Mouse (Mus musculus) forebrain, embryonic 11.5 days (tissue): ENCODE measurements at regions not wholly inside any gene's neighbourhood (a gene's known extent, or its start where the extent isn't known, plus 50 kb on each side); places are given as distances from the start of the nearest gene placed in this dataset.
"Not testable (repeated sequence)": the region's sequence is repeated elsewhere in the genome, so short reads cannot be mapped to it uniquely, and the experiment has no call there.

ENCODE experiments used
- ATAC-seq: fragments of 200-750 bp; cut with Nextera tagmentation; replicated peaks from 2 replicates; pipeline ENCODE4 v1.8.0; 2017; ENCODE audit warnings: moderate TSS enrichment; ENCODE audit not compliant: low FRiP score
- DNase-seq: peaks from one replicate; pipeline ENCODE4 v3.0.0-alpha.2; 2017; ENCODE audit warnings: low spot score
- H3K27ac ChIP-seq: fragments of 300-500 bp; sonication (generic); 2 replicates; pipeline ENCODE4 v1.5.1; 2014; ENCODE audit warnings: low read depth, low read length
- H3K27me3 ChIP-seq: fragments of 300-500 bp; sonication (generic); 2 replicates; pipeline ENCODE4 v1.6.1; 2014; ENCODE audit warnings: mild to moderate bottlenecking, low read length, mixed read lengths; ENCODE audit not compliant: control insufficient read depth, insufficient read depth
- H3K36me3 ChIP-seq: fragments of 300-500 bp; sonication (generic); 2 replicates; pipeline ENCODE4 v1.6.1; 2014; ENCODE audit warnings: mild to moderate bottlenecking, low read length, moderate library complexity, mixed read lengths; ENCODE audit not compliant: control insufficient read depth, insufficient read depth
- H3K4me1 ChIP-seq: fragments of 300-500 bp; sonication (generic); replicated peaks from 2 replicates; pipeline ENCODE4 v1.6.1; 2014; ENCODE audit warnings: low read length, mixed read lengths; ENCODE audit not compliant: control insufficient read depth, insufficient read depth
- H3K4me2 ChIP-seq: fragments of 300-500 bp; sonication (generic); 2 replicates; pipeline ENCODE4 v1.6.1; 2014; ENCODE audit warnings: low read depth, mild to moderate bottlenecking, low read length, moderate library complexity, mixed read lengths; ENCODE audit not compliant: severe bottlenecking
- H3K4me3 ChIP-seq: fragments of 300-500 bp; sonication (generic); 2 replicates; pipeline ENCODE4 v1.5.1; 2014; ENCODE audit warnings: low read depth, low read length
- H3K9ac ChIP-seq: fragments of 300-500 bp; sonication (generic); 2 replicates; pipeline ENCODE4 v1.6.1; 2014; ENCODE audit warnings: low read length
- H3K9me3 ChIP-seq: fragments of 300-500 bp; sonication (generic); 2 replicates; pipeline ENCODE4 v1.6.1; 2016; ENCODE audit warnings: low read length, mixed read lengths; ENCODE audit not compliant: control insufficient read depth
- WGBS: fragments of 180-500 bp; shearing (Covaris S2); extraction: QIAGEN DNeasy Blood & Tissue Kit; methylation state at CpG from one replicate; pipeline ENCODE4 v1.1.7; 2014; 5-methylcytosine and 5-hydroxymethylcytosine counted together

DNA sequence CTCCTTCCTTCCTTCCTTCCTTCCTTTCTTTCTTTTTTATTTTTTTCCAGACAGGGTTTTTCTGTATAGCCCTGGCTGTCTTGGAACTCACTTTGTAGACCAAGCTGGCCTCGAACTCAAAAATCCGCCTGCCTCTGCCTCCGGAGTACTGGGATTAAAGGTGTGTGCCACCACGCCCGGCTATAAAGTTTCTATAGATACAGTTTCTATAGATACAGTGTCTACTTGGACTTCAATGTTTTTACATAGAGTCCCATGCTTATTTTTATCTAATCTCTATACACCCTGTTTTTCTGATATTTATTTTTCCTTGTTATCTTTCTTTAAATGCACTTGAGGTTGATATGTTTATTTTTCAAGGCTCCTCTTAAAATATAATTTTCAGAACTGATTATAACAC is 364.0 kb downstream of the Sfmbt2 start:
- peaks cover 12% of the 10 kb centered on the region for H3K27me3 ChIP-seq

DNA sequence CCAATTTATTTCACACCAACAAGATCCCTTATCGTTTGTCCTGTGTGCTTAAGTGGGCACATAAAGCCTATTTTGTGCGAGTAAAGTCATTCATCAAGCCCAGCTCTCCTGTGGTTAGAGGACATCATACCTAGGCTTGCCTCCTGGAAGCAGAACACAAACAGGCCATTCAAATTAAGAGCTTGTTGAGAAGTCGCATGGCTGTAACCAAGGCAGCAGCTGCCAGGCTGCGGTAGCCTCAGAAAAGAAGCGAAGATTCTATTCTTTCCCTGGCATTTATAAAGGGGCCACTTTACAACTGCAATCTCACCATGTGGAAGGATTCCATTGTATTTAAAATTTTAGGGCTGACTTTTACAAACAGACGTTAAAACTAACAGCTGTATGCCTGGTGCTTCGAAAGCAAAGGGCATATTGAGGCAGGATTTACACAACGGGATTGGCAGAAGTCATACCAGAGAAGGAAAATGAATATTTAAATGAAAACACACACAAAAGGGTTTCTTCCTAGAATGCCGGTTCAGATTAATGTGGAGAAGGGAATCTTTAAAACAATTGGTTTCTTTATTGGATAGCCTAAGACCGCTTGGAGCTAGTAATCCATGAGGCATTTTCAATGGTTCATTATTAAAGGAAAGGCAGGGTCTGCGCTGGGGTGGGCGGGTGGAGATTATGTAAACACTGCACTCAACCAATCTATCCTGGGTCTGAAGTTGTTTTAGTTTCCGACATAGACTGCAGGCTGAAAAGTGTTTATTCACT is 366.6 kb downstream of the Sfmbt2 start:
- Histone ChIP-seq H3K27ac (no peak overlapping the region), H3K4me3 (peak overlapping the region; percentile 1; the same call in 1 of the 2 replicates)
- WGBS: 10% methylated on average over 13 of the region's 13 CpGs

More for the DNA sequence above, 364.0 kb downstream of the Sfmbt2 start:
- 95% methylated on average over 5 of the region's 5 CpGs for WGBS
- not testable (repeated sequence) for H3K4me3 ChIP-seq, ATAC-seq, H3K27ac ChIP-seq, H3K4me2 ChIP-seq, H3K4me1 ChIP-seq, H3K9me3 ChIP-seq, H3K9ac ChIP-seq, H3K36me3 ChIP-seq, DNase-seq

DNA sequence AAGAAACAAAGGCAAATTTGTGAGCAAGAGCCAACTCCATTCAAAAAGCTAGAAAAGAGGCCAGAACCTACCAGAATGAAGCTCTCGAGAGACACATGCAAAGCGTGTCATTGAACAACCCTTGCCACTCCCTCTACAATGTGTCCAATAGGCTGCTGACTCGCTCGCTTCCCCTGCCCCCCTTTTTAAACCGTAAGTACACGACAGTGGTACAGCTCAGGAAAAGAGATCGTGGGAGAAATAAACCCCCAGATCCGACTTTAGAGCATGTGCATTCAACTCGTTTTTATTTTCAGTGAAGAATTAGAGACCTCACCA is 367.1 kb downstream of the Sfmbt2 start:
- Histone ChIP-seq H3K4me1 (no peaks in the 10 kb centered on the region; the same call in 1 of the 2 replicates), H3K36me3 (no peaks in the 10 kb centered on the region), H3K4me2 (peak overlapping the region; percentile 32; the same call in 1 of the 2 replicates), H3K27me3 (peaks cover 15% of the 10 kb centered on the region), H3K9ac (no peak overlapping the region), H3K9me3 (no peaks in the 10 kb centered on the region), H3K27ac (no peak overlapping the region), H3K4me3 (peak overlapping the region; percentile 1; the same call in 1 of the 2 replicates)
- ATAC-seq (peak; percentile 84), DNase-seq (no peak)
- 29% methylated on average over 9 of the region's 9 CpGs for WGBS

More for the DNA sequence above, 366.6 kb downstream of the Sfmbt2 start:
- Histone ChIP-seq H3K4me1 (no peaks in the 10 kb centered on the region; the same call in 1 of the 2 replicates), H3K4me2 (peak overlapping the region; percentile 32; the same call in 1 of the 2 replicates), H3K36me3 (no peaks in the 10 kb centered on the region), H3K27me3 (peaks cover 15% of the 10 kb centered on the region), H3K9ac (no peak overlapping the region), H3K9me3 (no peaks in the 10 kb centered on the region)
- peak; percentile 54 for DNase-seq
- peak; percentile 87 for ATAC-seq

DNA sequence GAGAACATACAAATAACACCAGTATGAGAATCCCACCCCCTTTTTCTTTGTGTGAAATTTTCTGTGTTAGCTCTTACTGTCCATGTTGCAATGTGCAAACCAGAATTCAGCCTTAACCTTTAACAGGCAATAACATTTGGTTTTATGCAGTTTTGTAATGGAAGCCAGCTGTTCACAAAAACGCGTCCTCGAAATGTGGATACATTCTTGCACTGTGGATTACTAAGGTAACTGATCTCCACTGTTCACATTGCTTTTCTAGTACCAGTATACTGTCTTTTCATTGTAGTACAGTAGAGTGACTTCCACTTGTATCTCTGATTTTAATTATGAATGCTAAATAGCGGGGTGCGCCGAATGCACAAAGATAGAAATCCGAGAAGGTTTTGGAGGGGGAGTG is 374.8 kb downstream of the Sfmbt2 start:
- no peaks in the 10 kb centered on the region for H3K9me3 ChIP-seq
- H3K36me3 ChIP-seq: no peaks in the 10 kb centered on the region
- no peak overlapping the region for H3K9ac ChIP-seq
- WGBS: 87% methylated on average over 7 of the region's 7 CpGs
- ATAC-seq (no peak), DNase-seq (no peak)
- H3K4me3 ChIP-seq: no peak overlapping the region
- no peak overlapping the region for H3K27ac ChIP-seq
- no peaks in the 10 kb centered on the region for H3K27me3 ChIP-seq
- H3K4me1 ChIP-seq: no peaks in the 10 kb centered on the region
- H3K4me2 ChIP-seq: no peak overlapping the region

DNA sequence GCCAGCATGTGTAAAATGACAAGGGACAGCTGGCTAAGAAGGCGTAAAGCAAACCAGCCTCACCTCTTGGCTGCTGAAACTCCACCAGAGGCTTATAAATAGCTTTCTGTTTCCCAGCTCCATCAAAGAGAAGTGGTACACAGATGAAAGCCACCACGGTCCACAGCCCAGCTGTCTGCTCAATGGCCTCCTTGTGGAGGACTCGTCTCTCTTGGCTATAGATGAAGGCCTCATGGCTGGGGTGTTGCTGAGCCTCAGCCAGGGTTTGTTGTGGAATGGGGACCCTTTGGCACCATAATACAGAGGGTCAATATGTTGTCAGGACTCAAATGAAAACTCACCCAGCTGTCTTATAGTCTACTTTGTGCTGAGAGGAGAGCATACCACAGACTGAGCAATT is 385.1 kb downstream of the Sfmbt2 start:
- Histone ChIP-seq H3K4me3 (no peak overlapping the region), H3K4me2 (no peak overlapping the region), H3K9ac (no peak overlapping the region), H3K4me1 (no peaks in the 10 kb centered on the region), H3K27me3 (no peaks in the 10 kb centered on the region), H3K36me3 (no peaks in the 10 kb centered on the region), H3K27ac (no peak overlapping the region), H3K9me3 (no peaks in the 10 kb centered on the region)
- no peak for DNase-seq
- WGBS: 67% methylated on average over 3 of the region's 3 CpGs
- ATAC-seq: no peak

DNA sequence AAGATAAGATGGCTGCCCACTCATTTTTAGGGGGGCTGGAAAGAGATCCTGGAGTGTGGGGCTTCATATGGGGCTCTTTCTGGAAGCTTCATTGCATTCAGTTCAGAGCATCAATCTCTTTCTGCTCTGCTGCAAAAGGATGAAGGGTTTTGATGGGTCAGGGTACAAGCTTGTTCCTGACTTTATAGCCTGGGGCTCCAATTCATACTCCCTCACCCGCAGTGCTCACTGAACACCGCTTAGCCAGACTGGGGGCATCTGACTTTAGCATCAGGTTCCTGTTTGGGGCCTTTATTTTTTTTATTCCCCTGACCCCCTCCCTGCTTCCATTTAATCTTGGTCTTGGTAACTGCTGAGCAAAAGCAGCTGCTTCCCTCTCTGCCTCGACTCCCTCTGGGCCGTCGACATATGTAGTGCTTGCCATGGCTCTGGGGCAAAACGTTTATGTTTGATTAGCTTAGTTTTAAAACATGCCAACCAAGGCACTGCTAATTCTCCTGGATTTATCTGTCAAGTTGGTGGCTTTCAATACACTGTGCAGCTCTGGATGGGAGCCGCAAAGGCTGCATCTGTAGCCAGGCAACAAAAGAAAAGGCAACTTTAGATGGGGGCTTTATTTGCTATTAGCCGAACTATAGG is 387.0 kb downstream of the Sfmbt2 start:
- Histone ChIP-seq H3K9me3 (no peaks in the 10 kb centered on the region), H3K4me3 (no peak overlapping the region), H3K27ac (no peak overlapping the region), H3K36me3 (no peaks in the 10 kb centered on the region), H3K4me2 (no peak overlapping the region), H3K4me1 (no peaks in the 10 kb centered on the region), H3K27me3 (no peaks in the 10 kb centered on the region), H3K9ac (no peak overlapping the region)
- 49% methylated on average over 8 of the region's 8 CpGs for WGBS
- ATAC-seq (no peak), DNase-seq (no peak)

GRCm38 (mm10) chr2:10757886-10758285 is 387.6 kb downstream of the Sfmbt2 start:
- Histone ChIP-seq H3K9ac (no peak overlapping the region), H3K27ac (no peak overlapping the region), H3K27me3 (no peaks in the 10 kb centered on the region), H3K9me3 (no peaks in the 10 kb centered on the region), H3K4me1 (no peaks in the 10 kb centered on the region), H3K4me3 (no peak overlapping the region), H3K4me2 (no peak overlapping the region), H3K36me3 (no peaks in the 10 kb centered on the region)
- ATAC-seq (no peak), DNase-seq (no peak)
- 82% methylated on average over 1 of the region's 1 CpGs for WGBS

GRCm38 (mm10) chr2:10762236-10762635 is 391.9 kb downstream of the Sfmbt2 start:
- DNase-seq (no peak), ATAC-seq (no peak)
- Histone ChIP-seq H3K27me3 (no peaks in the 10 kb centered on the region), H3K4me1 (no peaks in the 10 kb centered on the region), H3K27ac (no peak overlapping the region), H3K9ac (no peak overlapping the region), H3K36me3 (no peaks in the 10 kb centered on the region), H3K4me3 (no peak overlapping the region), H3K4me2 (no peak overlapping the region), H3K9me3 (no peaks in the 10 kb centered on the region)
- 86% methylated on average over 4 of the region's 4 CpGs for WGBS
